Mouse (Mus musculus): ENCODE measurements around the gene Rnase13. TPM values are rescaled to one million over a fixed set of nuclear protein-coding genes. Genes with fewer than 3 reads are reported as not detected.
"Not testable (repeated sequence)": the region's sequence is repeated elsewhere in the genome, so short reads cannot be mapped to it uniquely, and the experiment has no call there.

The Rnase13 gene
- polyA plus RNA-seq, 1 experiment from 2014 or later, result not detected

GRCm38 (mm10) chr14:51932092-51933020 lies 9.8 kb upstream of the Rnase13 start:
- no peak overlapping the region for H3K9ac ChIP-seq (ENCODE audit: low read length)
- H3K27me3 ChIP-seq (ENCODE audit: control insufficient read depth, insufficient read depth, low read length), result no peaks in the 10 kb centered on the region
- ATAC-seq (ENCODE audit: insufficient number of reproducible peaks, low FRiP score, low TSS enrichment, low read depth), result no peak
- H3K4me2 ChIP-seq (ENCODE audit: low read depth, severe bottlenecking), result no peak overlapping the region
- 69% methylated on average over 10 of the region's 10 CpGs for WGBS
- H3K9me3 ChIP-seq (ENCODE audit: control insufficient read depth, low read length), result no peaks in the 10 kb centered on the region; the same call in 1 of the 2 replicates
- no peaks in the 10 kb centered on the region for H3K36me3 ChIP-seq (ENCODE audit: control insufficient read depth, insufficient read depth, low read length)
- no peak overlapping the region for H3K4me3 ChIP-seq (ENCODE audit: low read depth, low read length)
- no peaks in the 10 kb centered on the region for H3K4me1 ChIP-seq (ENCODE audit: control insufficient read depth, insufficient read depth, low read length)
- no peak overlapping the region for H3K27ac ChIP-seq (replicated peaks; ENCODE audit: low read depth, low read length)
- no peak for DNase-seq (ENCODE audit: low spot score)

- H3K9me3 ChIP-seq (ENCODE audit: control insufficient read depth, low read length), result no peaks in the 10 kb centered on the region; the same call in 1 of the 2 replicates
- H3K36me3 ChIP-seq (ENCODE audit: control insufficient read depth, insufficient read depth, low read length), result no peaks in the 10 kb centered on the region
- ATAC-seq (ENCODE audit: insufficient number of reproducible peaks, low FRiP score, low TSS enrichment, low read depth), result 0 out of 2 replicates have a peak, but pooled peaks have one; percentile 31
- H3K4me1 ChIP-seq (ENCODE audit: control insufficient read depth, insufficient read depth, low read length), result no peaks in the 10 kb centered on the region
- no peak overlapping the region for H3K9ac ChIP-seq (ENCODE audit: low read length)
- no peak overlapping the region for H3K27ac ChIP-seq (replicated peaks; ENCODE audit: low read depth, low read length)
- WGBS, result 36% methylated on average over 5 of the region's 5 CpGs
- H3K27me3 ChIP-seq (ENCODE audit: control insufficient read depth, insufficient read depth, low read length), result no peaks in the 10 kb centered on the region
- no peak overlapping the region for H3K4me3 ChIP-seq (ENCODE audit: low read depth, low read length)
- H3K4me2 ChIP-seq (ENCODE audit: low read depth, severe bottlenecking), result no peak overlapping the region
- DNase-seq (ENCODE audit: low spot score), result peak; percentile 69
Measured at GRCm38 (mm10) chr14:51930824-51931223, 8.3 kb upstream of the Rnase13 start.

GRCm38 (mm10) chr14:51929968-51930367 lies 7.4 kb upstream of the Rnase13 start:
- Histone ChIP-seq H3K9ac (ENCODE audit: low read length) (no peak overlapping the region), H3K4me3 (ENCODE audit: low read depth, low read length) (no peak overlapping the region), H3K4me1 (ENCODE audit: control insufficient read depth, insufficient read depth, low read length) (no peaks in the 10 kb centered on the region), H3K36me3 (ENCODE audit: control insufficient read depth, insufficient read depth, low read length) (no peaks in the 10 kb centered on the region), H3K27ac (replicated peaks; ENCODE audit: low read depth, low read length) (no peak overlapping the region), H3K27me3 (ENCODE audit: control insufficient read depth, insufficient read depth, low read length) (no peaks in the 10 kb centered on the region), H3K4me2 (ENCODE audit: low read depth, severe bottlenecking) (no peak overlapping the region), H3K9me3 (ENCODE audit: control insufficient read depth, low read length) (no peaks in the 10 kb centered on the region; the same call in 1 of the 2 replicates)
- ATAC-seq (ENCODE audit: insufficient number of reproducible peaks, low FRiP score, low TSS enrichment, low read depth) (no peak), DNase-seq (ENCODE audit: low spot score) (no peak)
- 62% methylated on average over 9 of the region's 9 CpGs for WGBS

GRCm38 (mm10) chr14:51929309-51929943 lies 6.9 kb upstream of the Rnase13 start:
- Histone ChIP-seq H3K9me3 (ENCODE audit: control insufficient read depth, low read length) (no peaks in the 10 kb centered on the region; the same call in 1 of the 2 replicates), H3K4me3 (ENCODE audit: low read depth, low read length) (no peak overlapping the region), H3K27ac (replicated peaks; ENCODE audit: low read depth, low read length) (no peak overlapping the region), H3K36me3 (ENCODE audit: control insufficient read depth, insufficient read depth, low read length) (no peaks in the 10 kb centered on the region), H3K9ac (ENCODE audit: low read length) (no peak overlapping the region), H3K27me3 (ENCODE audit: control insufficient read depth, insufficient read depth, low read length) (no peaks in the 10 kb centered on the region), H3K4me1 (ENCODE audit: control insufficient read depth, insufficient read depth, low read length) (no peaks in the 10 kb centered on the region), H3K4me2 (ENCODE audit: low read depth, severe bottlenecking) (no peak overlapping the region)
- no peak for DNase-seq (ENCODE audit: low spot score)
- no peak for ATAC-seq (ENCODE audit: insufficient number of reproducible peaks, low FRiP score, low TSS enrichment, low read depth)
- 84% methylated on average over 8 of the region's 8 CpGs for WGBS

- not testable (repeated sequence) for H3K27me3 ChIP-seq (ENCODE audit: control insufficient read depth, insufficient read depth, low read length); H3K9me3 ChIP-seq (ENCODE audit: control insufficient read depth, low read length); H3K4me1 ChIP-seq (ENCODE audit: control insufficient read depth, insufficient read depth, low read length); DNase-seq (ENCODE audit: low spot score); H3K9ac ChIP-seq (ENCODE audit: low read length); H3K4me3 ChIP-seq (ENCODE audit: low read depth, low read length); H3K4me2 ChIP-seq (ENCODE audit: low read depth, severe bottlenecking); H3K27ac ChIP-seq (replicated peaks; ENCODE audit: low read depth, low read length); ATAC-seq (ENCODE audit: insufficient number of reproducible peaks, low FRiP score, low TSS enrichment, low read depth); H3K36me3 ChIP-seq (ENCODE audit: control insufficient read depth, insufficient read depth, low read length)
- WGBS, result 94% methylated on average over 11 of the region's 11 CpGs
Measured at GRCm38 (mm10) chr14:51926930-51927329, 4.4 kb upstream of the Rnase13 start.

GRCm38 (mm10) chr14:51923492-51923891 lies 919 bp upstream of the Rnase13 start:
- Histone ChIP-seq H3K9ac (ENCODE audit: low read length) (no peak overlapping the region), H3K36me3 (ENCODE audit: control insufficient read depth, insufficient read depth, low read length) (no peaks in the 10 kb centered on the region), H3K4me3 (ENCODE audit: low read depth, low read length) (no peak overlapping the region), H3K27ac (replicated peaks; ENCODE audit: low read depth, low read length) (no peak overlapping the region), H3K4me2 (ENCODE audit: low read depth, severe bottlenecking) (no peak overlapping the region), H3K27me3 (ENCODE audit: control insufficient read depth, insufficient read depth, low read length) (no peaks in the 10 kb centered on the region), H3K4me1 (ENCODE audit: control insufficient read depth, insufficient read depth, low read length) (no peaks in the 10 kb centered on the region), H3K9me3 (ENCODE audit: control insufficient read depth, low read length) (no peaks in the 10 kb centered on the region)
- whole genome bisulfite sequencing, result 80% methylated on average over 4 of the region's 4 CpGs
- ATAC-seq (ENCODE audit: insufficient number of reproducible peaks, low FRiP score, low TSS enrichment, low read depth) (no peak), DNase-seq (ENCODE audit: low spot score) (no peak)

- DNase-seq (ENCODE audit: low spot score) (no peak), ATAC-seq (ENCODE audit: insufficient number of reproducible peaks, low FRiP score, low TSS enrichment, low read depth) (no peak)
- H3K4me1 ChIP-seq (ENCODE audit: control insufficient read depth, insufficient read depth, low read length), result no peaks in the 10 kb centered on the region
- no peak overlapping the region for H3K9ac ChIP-seq (ENCODE audit: low read length)
- H3K9me3 ChIP-seq (ENCODE audit: control insufficient read depth, low read length), result no peaks in the 10 kb centered on the region
- H3K4me2 ChIP-seq (ENCODE audit: low read depth, severe bottlenecking), result no peak overlapping the region
- H3K4me3 ChIP-seq (ENCODE audit: low read depth, low read length), result no peak overlapping the region
- no peaks in the 10 kb centered on the region for H3K36me3 ChIP-seq (ENCODE audit: control insufficient read depth, insufficient read depth, low read length)
- WGBS, result 86% methylated on average over 2 of the region's 2 CpGs
- H3K27ac ChIP-seq (replicated peaks; ENCODE audit: low read depth, low read length), result no peak overlapping the region
- H3K27me3 ChIP-seq (ENCODE audit: control insufficient read depth, insufficient read depth, low read length), result no peaks in the 10 kb centered on the region
Measured at GRCm38 (mm10) chr14:51922910-51923309, 337 bp upstream of the Rnase13 start.

- ATAC-seq (ENCODE audit: insufficient number of reproducible peaks, low FRiP score, low TSS enrichment, low read depth), result no peak
- no peaks in the 10 kb centered on the region for H3K36me3 ChIP-seq (ENCODE audit: control insufficient read depth, insufficient read depth, low read length)
- no peak overlapping the region for H3K4me3 ChIP-seq (ENCODE audit: low read depth, low read length)
- H3K4me2 ChIP-seq (ENCODE audit: low read depth, severe bottlenecking), result no peak overlapping the region
- H3K27me3 ChIP-seq (ENCODE audit: control insufficient read depth, insufficient read depth, low read length), result no peaks in the 10 kb centered on the region
- no peak overlapping the region for H3K9ac ChIP-seq (ENCODE audit: low read length)
- no peaks in the 10 kb centered on the region for H3K9me3 ChIP-seq (ENCODE audit: control insufficient read depth, low read length)
- H3K27ac ChIP-seq (replicated peaks; ENCODE audit: low read depth, low read length), result no peak overlapping the region
- H3K4me1 ChIP-seq (ENCODE audit: control insufficient read depth, insufficient read depth, low read length), result no peaks in the 10 kb centered on the region
- no peak for DNase-seq (ENCODE audit: low spot score)
- WGBS, result 83% methylated on average over 16 of the region's 16 CpGs
Measured at GRCm38 (mm10) chr14:51921759-51922570, 608 bp downstream of the Rnase13 start.

All from limb, embryonic 11.5 days (tissue).